Mouse (Mus musculus) cerebellum, adult 2 months (tissue): ENCODE data around the gene 3100002H09Rik.

Source experiments
- CTCF ChIP-seq: fragments of 200-500 bp; IDR thresholded peaks from 2 replicates; pipeline ENCODE4 v1.5.1; 2011; ENCODE audit warnings: low read depth, mild to moderate bottlenecking, control low read depth, low read length, moderate library complexity, borderline replicate concordance; ENCODE audit not compliant: insufficient read depth
- POLR2A ChIP-seq: fragments of 200-500 bp; IDR thresholded peaks from 2 replicates; pipeline ENCODE4 v1.6.1; 2011; ENCODE audit warnings: low read length, control low read depth, borderline replicate concordance; ENCODE audit not compliant: insufficient read depth

GRCm38 (mm10) chr4:124622566-124622965, 12.0 kb upstream of the 3100002H09Rik start:
- TF ChIP-seq CTCF = no peak
- TF ChIP-seq POLR2A = no peak
